Mouse (Mus musculus) limb, embryonic 11.5 days (tissue): ENCODE data around the gene Rps16. TPM values are rescaled to one million over a fixed set of nuclear protein-coding genes. Genes with fewer than 3 reads are reported as not detected.

ENCODE experiments used
- ATAC-seq: fragments of 200-750 bp; cut with Nextera tagmentation; 2 replicates; pipeline ENCODE4 v1.8.0; 2017; ENCODE audit warnings: low read depth; ENCODE audit not compliant: insufficient number of reproducible peaks, low FRiP score, low TSS enrichment
- DNase-seq: peaks from one replicate; pipeline ENCODE4 v3.0.0-alpha.2; 2015; ENCODE audit warnings: low spot score
- H3K27ac ChIP-seq: fragments of 300-500 bp; sonication (generic); replicated peaks from 2 replicates; pipeline ENCODE4 v1.5.1; 2014; ENCODE audit warnings: low read depth, mild to moderate bottlenecking, low read length
- H3K27me3 ChIP-seq: fragments of 300-500 bp; sonication (generic); 2 replicates; pipeline ENCODE4 v1.6.1; 2014; ENCODE audit warnings: mild to moderate bottlenecking, low read length, mixed read lengths; ENCODE audit not compliant: control insufficient read depth, insufficient read depth
- H3K36me3 ChIP-seq: fragments of 300-500 bp; sonication (generic); 2 replicates; pipeline ENCODE4 v1.6.1; 2014; ENCODE audit warnings: mild to moderate bottlenecking, low read length, moderate library complexity, mixed read lengths; ENCODE audit not compliant: control insufficient read depth, insufficient read depth
- H3K4me1 ChIP-seq: fragments of 300-500 bp; sonication (generic); 2 replicates; pipeline ENCODE4 v1.6.1; 2014; ENCODE audit warnings: low read length, mixed read lengths; ENCODE audit not compliant: control insufficient read depth, insufficient read depth
- H3K4me2 ChIP-seq: fragments of 300-500 bp; sonication (generic); 2 replicates; pipeline ENCODE4 v1.6.1; 2014; ENCODE audit warnings: low read depth, mild to moderate bottlenecking, moderate library complexity; ENCODE audit not compliant: severe bottlenecking
- H3K4me3 ChIP-seq: fragments of 300-500 bp; sonication (generic); 2 replicates; pipeline ENCODE4 v1.5.1; 2014; ENCODE audit warnings: low read depth, low read length
- H3K9ac ChIP-seq: fragments of 300-500 bp; sonication (generic); 2 replicates; pipeline ENCODE4 v1.6.1; 2014; ENCODE audit warnings: mild to moderate bottlenecking, low read length
- H3K9me3 ChIP-seq: fragments of 300-500 bp; sonication (generic); 2 replicates; pipeline ENCODE4 v1.6.1; 2016; ENCODE audit warnings: low read length; ENCODE audit not compliant: control insufficient read depth
- WGBS: fragments of 180-500 bp; shearing (Covaris S2); extraction: QIAGEN DNeasy Blood & Tissue Kit; methylation state at CpG from one replicate; pipeline ENCODE4 v1.1.7; 2014; 5-methylcytosine and 5-hydroxymethylcytosine counted together
- polyA plus RNA-seq: library from polyadenylated mRNA; unstranded; fragments of >200 nt; fragmentation: Nextera tagmentation; extraction: Ambion mirVana; gene quantifications from 2 replicates; pipeline ENCODE4 v1.2.1, GENCODE M21; 2014

The Rps16 gene
- polyA plus RNA-seq, 1 experiment from 2014 or later = 1,120 TPM

GRCm38 (mm10) chr7:28373131-28373581, 22.7 kb downstream of the Rps16 start:
- Histone ChIP-seq H3K9me3 (no peaks in the 10 kb centered on the region), H3K36me3 (no peaks in the 10 kb centered on the region; the same call in 1 of the 2 replicates), H3K4me2 (peak overlapping the region; percentile 47), H3K4me1 (peaks cover 23% of the 10 kb centered on the region), H3K27me3 (no peaks in the 10 kb centered on the region), H3K27ac (0 out of 2 replicates have a peak overlapping the region, but pooled peaks have one; percentile 47), H3K4me3 (peak overlapping the region; percentile 81), H3K9ac (peak overlapping the region; percentile 52)
- peak; percentile 7; the same call in 1 of the 2 replicates for ATAC-seq
- peak; percentile 87 for DNase-seq
- WGBS = under 1% methylated on average over 9 of the region's 9 CpGs

DNA sequence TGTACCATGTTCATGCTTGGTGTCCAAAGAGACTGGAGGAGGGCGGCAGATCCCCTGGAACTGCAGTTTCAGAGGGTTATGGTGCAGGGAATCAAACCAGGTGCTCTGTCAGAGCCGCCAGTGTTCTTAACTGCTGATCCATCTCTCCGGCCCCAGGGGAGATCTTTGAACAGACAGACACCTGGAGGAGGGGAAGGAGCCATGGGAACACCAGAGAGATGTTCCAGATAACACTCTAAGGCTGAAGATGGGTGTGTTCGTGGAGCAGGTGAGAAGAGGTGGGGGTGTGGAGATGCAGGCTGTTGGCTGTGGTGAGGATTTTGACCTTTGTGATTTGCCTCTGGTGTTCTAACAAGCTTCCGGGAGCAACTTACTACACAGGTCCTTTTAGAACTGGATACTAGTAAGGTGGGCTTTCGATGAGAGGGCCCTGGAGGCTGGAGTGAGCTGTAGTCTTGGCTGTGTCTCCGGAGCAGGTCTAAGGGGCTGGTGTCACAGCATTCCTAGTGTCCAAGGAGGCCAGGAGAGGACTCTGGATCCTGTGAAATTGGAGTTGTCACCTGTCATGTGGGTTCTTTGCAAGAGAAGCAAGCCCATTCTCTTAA, 23.5 kb downstream of the Rps16 start:
- Histone ChIP-seq H3K9me3 (no peaks in the 10 kb centered on the region), H3K4me1 (peaks cover 30% of the 10 kb centered on the region), H3K36me3 (no peaks in the 10 kb centered on the region), H3K27me3 (no peaks in the 10 kb centered on the region), H3K9ac (no peak overlapping the region), H3K27ac (no peak overlapping the region), H3K4me3 (no peak overlapping the region), H3K4me2 (no peak overlapping the region)
- DNase-seq (no peak), ATAC-seq (no peak)
- whole genome bisulfite sequencing = 81% methylated on average over 7 of the region's 7 CpGs

DNA sequence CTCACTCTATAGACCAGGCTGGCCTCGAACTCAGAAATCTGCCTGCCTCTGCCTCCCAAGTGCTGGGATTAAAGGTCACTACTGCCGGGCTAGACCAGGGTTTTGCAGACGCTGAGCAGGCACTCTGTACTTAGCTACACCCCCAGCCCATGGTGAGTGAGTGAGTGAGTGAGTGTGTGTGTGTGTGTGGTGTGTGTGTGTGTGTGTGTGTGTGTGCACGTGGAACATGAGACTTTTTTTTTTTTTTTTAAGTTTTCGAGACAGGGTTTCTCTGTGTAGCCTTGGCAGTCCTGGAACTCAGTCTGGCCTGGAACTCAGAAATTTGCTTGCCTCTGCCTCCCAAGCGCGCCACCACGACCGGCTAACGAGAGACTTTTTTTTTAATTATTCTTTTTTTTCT, 24.2 kb downstream of the Rps16 start:
- H3K27me3 ChIP-seq = no peaks in the 10 kb centered on the region
- peaks cover 34% of the 10 kb centered on the region for H3K4me1 ChIP-seq
- 81% methylated on average over 10 of the region's 10 CpGs for WGBS
- H3K9ac ChIP-seq = peak overlapping the region; percentile 57; the same call in 1 of the 2 replicates
- H3K4me3 ChIP-seq = no peak overlapping the region; the same call in 1 of the 2 replicates
- DNase-seq = no peak
- H3K27ac ChIP-seq = peak overlapping the region; percentile 96
- no peaks in the 10 kb centered on the region for H3K9me3 ChIP-seq
- no peaks in the 10 kb centered on the region for H3K36me3 ChIP-seq
- peak overlapping the region; percentile 74; the same call in 1 of the 2 replicates for H3K4me2 ChIP-seq
- ATAC-seq = no peak

DNA sequence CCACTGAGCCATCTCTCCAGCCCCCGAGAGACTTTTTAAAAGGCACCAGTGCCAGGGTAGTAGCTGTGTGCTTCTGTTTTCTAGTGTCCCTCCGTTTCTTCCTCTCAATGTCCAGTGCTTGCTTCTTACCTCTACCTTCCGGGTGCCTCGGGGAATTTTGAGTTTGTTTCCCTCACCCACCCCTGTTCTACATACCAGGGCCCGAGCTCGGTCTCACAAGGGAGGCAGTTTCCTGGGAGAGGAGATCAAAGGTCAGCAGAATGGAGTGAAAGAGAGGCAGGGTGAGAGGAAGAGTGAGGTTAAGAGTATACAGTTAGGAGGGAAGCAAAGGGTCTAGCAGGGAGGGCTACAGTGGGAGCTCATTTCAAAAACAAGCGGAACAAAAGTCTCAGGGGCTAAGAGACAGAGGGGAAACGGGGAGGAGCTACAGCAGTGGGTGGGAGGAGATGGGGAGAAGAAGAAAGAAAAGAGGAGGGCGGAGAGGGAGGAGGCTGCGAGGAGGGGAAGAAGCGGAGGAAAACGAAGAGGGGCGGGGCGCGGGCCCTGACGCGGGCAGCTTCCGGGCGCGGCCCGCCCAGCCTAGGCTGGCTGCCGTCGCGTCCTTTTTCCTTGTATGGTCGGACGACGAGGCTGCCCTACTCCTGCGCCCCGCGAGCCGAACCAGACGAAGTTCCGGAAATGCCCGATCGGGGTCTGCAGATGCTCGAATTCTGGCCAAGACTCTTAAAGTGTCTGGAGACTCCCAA, 24.9 kb downstream of the Rps16 start:
- 2% methylated on average over 29 of the region's 36 CpGs for whole genome bisulfite sequencing
- Histone ChIP-seq H3K27ac (peak overlapping the region; percentile 96), H3K4me3 (peak overlapping the region; percentile 30), H3K4me2 (peak overlapping the region; percentile 74), H3K4me1 (peaks cover 33% of the 10 kb centered on the region), H3K27me3 (no peaks in the 10 kb centered on the region), H3K9me3 (no peaks in the 10 kb centered on the region), H3K9ac (peak overlapping the region; percentile 57), H3K36me3 (no peaks in the 10 kb centered on the region)
- ATAC-seq (peak; percentile 45), DNase-seq (peak; percentile 93)

GRCm38 (mm10) chr7:28376011-28376771, 25.7 kb downstream of the Rps16 start:
- Histone ChIP-seq H3K4me3 (peak overlapping the region; percentile 30), H3K4me1 (peaks cover 31% of the 10 kb centered on the region), H3K9me3 (no peaks in the 10 kb centered on the region), H3K36me3 (no peaks in the 10 kb centered on the region), H3K27ac (peak overlapping the region; percentile 96), H3K4me2 (peak overlapping the region; percentile 74), H3K27me3 (no peaks in the 10 kb centered on the region), H3K9ac (peak overlapping the region; percentile 57)
- DNase-seq (peak; percentile 74), ATAC-seq (no peak)
- 2% methylated on average over 30 of the region's 30 CpGs for WGBS

- ATAC-seq (no peak), DNase-seq (no peak)
- Histone ChIP-seq H3K27me3 (no peaks in the 10 kb centered on the region), H3K9me3 (no peaks in the 10 kb centered on the region), H3K4me3 (peak overlapping the region; percentile 64), H3K27ac (no peak overlapping the region), H3K36me3 (no peaks in the 10 kb centered on the region), H3K4me1 (peaks cover 42% of the 10 kb centered on the region), H3K4me2 (peak overlapping the region; percentile 96), H3K9ac (no peak overlapping the region)
- 75% methylated on average over 18 of the region's 18 CpGs for WGBS
Observed at GRCm38 (mm10) chr7:28377190-28378065, 27.0 kb downstream of the Rps16 start.

DNA sequence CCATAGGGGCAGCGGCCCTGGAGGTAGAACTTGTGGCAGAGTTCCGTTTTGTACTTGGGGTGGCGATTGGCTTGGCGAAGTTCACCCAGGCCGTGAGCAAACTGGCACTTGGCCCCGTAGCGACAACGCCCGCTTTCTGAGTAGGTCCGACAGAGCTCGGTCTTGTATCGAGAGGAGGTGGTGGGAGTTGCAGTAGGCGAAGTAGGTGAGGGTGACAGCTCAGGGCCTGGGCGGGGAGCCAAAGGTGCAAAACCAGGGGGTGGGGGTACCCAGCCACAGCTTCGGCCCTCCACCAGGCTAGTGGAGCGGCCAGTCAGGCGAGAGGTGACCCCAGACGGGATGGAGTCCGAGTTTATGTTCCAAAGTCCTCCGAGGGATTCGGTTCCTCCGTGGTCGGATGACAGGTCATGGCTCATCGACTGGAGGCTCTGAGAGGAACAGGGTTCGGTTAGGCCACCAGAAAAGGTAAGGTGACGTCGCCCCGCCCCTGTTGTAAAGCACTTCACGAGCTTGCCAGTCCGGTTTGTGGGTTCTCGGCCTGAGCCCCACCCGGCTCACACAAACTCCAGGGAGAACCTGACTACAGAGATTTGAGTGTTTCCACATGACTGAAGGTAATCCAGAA, 27.7 kb downstream of the Rps16 start:
- Histone ChIP-seq H3K36me3 (no peaks in the 10 kb centered on the region), H3K4me1 (peaks cover 49% of the 10 kb centered on the region), H3K27me3 (no peaks in the 10 kb centered on the region), H3K4me3 (peak overlapping the region; percentile 64), H3K9ac (peak overlapping the region; percentile 78), H3K4me2 (peak overlapping the region; percentile 96), H3K9me3 (no peaks in the 10 kb centered on the region), H3K27ac (no peak overlapping the region)
- ATAC-seq (no peak), DNase-seq (no peak)
- 40% methylated on average over 32 of the region's 32 CpGs for WGBS
